Mouse (Mus musculus) forebrain, postnatal 0 days (tissue): Measurements from ENCODE around the gene Dnah6. TPM values are rescaled to one million over a fixed set of nuclear protein-coding genes. Genes with fewer than 3 reads are reported as not detected.

ENCODE experiments used
- ATAC-seq: fragments of 200-750 bp; cut with Nextera tagmentation; 2 replicates; pipeline ENCODE4 v1.8.0; 2017; ENCODE audit warnings: mild to moderate bottlenecking, moderate library complexity
- DNase-seq: peaks from one replicate; pipeline ENCODE4 v3.0.0-alpha.2; 2015
- H3K27ac ChIP-seq: fragments of 300-500 bp; sonication (generic); 2 replicates; pipeline ENCODE4 v1.5.1; 2014; ENCODE audit warnings: low read depth, mild to moderate bottlenecking, antibody characterized with exemption, low read length, moderate library complexity, mixed read lengths
- H3K27me3 ChIP-seq: fragments of 300-500 bp; sonication (generic); 2 replicates; pipeline ENCODE4 v1.6.1; 2014; ENCODE audit warnings: mild to moderate bottlenecking, low read length, mixed read lengths; ENCODE audit not compliant: insufficient read depth
- H3K36me3 ChIP-seq: fragments of 300-500 bp; sonication (generic); 2 replicates; pipeline ENCODE4 v1.6.1; 2014; ENCODE audit warnings: mild to moderate bottlenecking, moderate library complexity; ENCODE audit not compliant: insufficient read depth
- H3K4me1 ChIP-seq: fragments of 300-500 bp; sonication (generic); 2 replicates; pipeline ENCODE4 v1.6.1; 2014; ENCODE audit warnings: antibody characterized with exemption; ENCODE audit not compliant: insufficient read depth
- H3K4me2 ChIP-seq: fragments of 300-500 bp; sonication (generic); 2 replicates; pipeline ENCODE4 v1.6.1; 2014; ENCODE audit warnings: low read depth, mild to moderate bottlenecking, moderate library complexity
- H3K4me3 ChIP-seq: fragments of 300-500 bp; sonication (generic); 2 replicates; pipeline ENCODE4 v1.5.1; 2014; ENCODE audit warnings: low read depth, low read length, mixed read lengths
- H3K9ac ChIP-seq: fragments of 300-500 bp; sonication (generic); 2 replicates; pipeline ENCODE4 v1.6.1; 2014; ENCODE audit warnings: mild to moderate bottlenecking
- H3K9me3 ChIP-seq: fragments of 300-500 bp; sonication (generic); 2 replicates; pipeline ENCODE4 v1.6.1; 2016; ENCODE audit warnings: low read length
- CTCF ChIP-seq: sonication (generic); IDR thresholded peaks from 2 replicates; pipeline ENCODE4 v1.5.1; 2016; ENCODE audit warnings: antibody characterized with exemption, control low read depth, low read depth
- WGBS: fragments of 180-500 bp; shearing (Covaris S2); extraction: QIAGEN DNeasy Blood & Tissue Kit; methylation state at CpG from one replicate; pipeline ENCODE4 v1.1.7; 2014; 5-methylcytosine and 5-hydroxymethylcytosine counted together
- polyA plus RNA-seq: library from polyadenylated mRNA; unstranded; fragments of >200 nt; fragmentation: Nextera tagmentation; extraction: Ambion mirVana; gene quantifications from 2 replicates; pipeline ENCODE4 v1.2.1, GENCODE M21; 2015
- total RNA-seq: library from RNA; depleted of rRNA; stranded (reverse); fragments of >200 nt; gene quantifications from 2 replicates; pipeline ENCODE4 v1.2.3, GENCODE M21; 2014

Dnah6 gene
- total and polyA plus RNA-seq, 2 experiments from 2014 or later = 0.44 to 1.8 TPM

DNA sequence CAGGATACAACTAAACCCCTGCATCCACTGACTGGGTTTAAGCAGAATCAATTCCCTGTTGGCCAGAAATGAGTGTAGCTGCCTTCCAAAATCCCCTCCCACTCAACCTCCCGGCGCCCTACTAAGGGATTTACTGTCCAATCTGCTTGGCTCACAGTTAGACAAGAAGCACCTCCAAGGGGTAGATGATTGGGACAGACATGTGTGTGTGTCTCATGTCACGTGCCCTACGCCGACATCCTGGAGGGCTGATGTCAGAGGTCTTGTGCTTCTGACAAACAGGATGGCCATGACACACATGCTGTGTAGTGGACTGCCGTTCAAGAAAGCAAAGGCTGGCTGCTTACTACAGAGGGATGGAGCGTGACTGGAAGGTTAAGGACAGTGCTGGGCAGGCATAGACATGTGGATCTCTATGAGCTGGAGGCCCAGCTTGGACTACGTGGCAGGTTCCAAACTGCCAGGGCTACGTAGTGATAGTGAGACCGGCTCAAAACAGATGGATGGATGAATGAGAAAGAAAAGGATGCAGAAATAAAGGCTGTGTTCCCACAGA, 202.6 kb downstream of the Dnah6 start:
- no peak overlapping the region for H3K27ac ChIP-seq
- no peak for TF ChIP-seq CTCF
- ATAC-seq (no peak), DNase-seq (no peak)
- H3K9me3 ChIP-seq = no peaks in the 10 kb centered on the region
- H3K4me2 ChIP-seq = no peak overlapping the region
- no peaks in the 10 kb centered on the region for H3K4me1 ChIP-seq
- WGBS = 82% methylated on average over 10 of the region's 10 CpGs
- H3K4me3 ChIP-seq = no peak overlapping the region
- H3K36me3 ChIP-seq = no peaks in the 10 kb centered on the region
- H3K27me3 ChIP-seq = no peaks in the 10 kb centered on the region
- H3K9ac ChIP-seq = no peak overlapping the region

DNA sequence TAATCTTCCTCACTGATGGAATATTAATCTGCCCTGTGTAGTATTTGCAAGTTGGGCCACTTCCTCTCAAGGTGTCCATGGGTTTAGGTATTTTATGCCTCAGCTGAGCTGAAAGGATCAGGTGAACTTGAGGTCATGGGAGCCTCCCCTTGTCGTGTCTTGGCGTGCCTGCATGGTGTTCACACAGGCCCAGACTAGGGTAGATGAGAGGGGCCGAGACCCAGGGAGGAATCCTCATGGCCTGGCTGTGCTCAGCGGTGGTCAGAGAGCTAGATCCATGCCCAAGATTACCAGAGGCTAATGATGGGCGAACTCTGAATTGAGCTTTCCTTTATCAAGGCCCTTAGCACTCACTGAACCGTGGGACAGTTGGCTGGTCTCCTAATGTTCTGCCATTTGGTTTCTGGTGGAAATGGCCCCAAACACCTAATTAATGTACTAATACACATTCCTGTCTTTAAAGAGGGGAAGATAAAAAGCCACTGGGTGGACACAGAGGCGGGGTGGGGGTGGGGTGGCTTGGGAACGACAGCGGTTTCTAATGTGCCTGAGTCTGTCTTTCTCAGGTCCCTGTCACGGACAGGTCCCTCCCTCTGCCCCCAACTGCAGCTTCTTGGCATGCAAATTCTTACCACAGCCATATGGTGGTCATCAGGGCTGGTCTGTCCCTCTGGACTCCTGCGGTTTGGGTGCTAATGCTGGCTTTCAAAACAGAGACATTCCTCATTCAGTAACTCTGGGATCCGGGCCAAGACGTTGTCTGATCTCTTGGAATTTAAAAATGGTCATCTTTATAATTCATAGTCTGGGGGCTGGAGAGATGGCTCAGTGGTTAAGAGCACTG, 206.9 kb downstream of the Dnah6 start:
- H3K36me3 ChIP-seq = no peaks in the 10 kb centered on the region
- no peak overlapping the region for H3K4me3 ChIP-seq
- no peak overlapping the region for H3K27ac ChIP-seq
- no peaks in the 10 kb centered on the region for H3K9me3 ChIP-seq
- DNase-seq (no peak), ATAC-seq (no peak)
- no peaks in the 10 kb centered on the region for H3K27me3 ChIP-seq
- H3K4me2 ChIP-seq = no peak overlapping the region
- 43% methylated on average over 13 of the region's 13 CpGs for WGBS
- H3K4me1 ChIP-seq = no peaks in the 10 kb centered on the region
- TF ChIP-seq CTCF = no peak
- H3K9ac ChIP-seq = no peak overlapping the region

DNA sequence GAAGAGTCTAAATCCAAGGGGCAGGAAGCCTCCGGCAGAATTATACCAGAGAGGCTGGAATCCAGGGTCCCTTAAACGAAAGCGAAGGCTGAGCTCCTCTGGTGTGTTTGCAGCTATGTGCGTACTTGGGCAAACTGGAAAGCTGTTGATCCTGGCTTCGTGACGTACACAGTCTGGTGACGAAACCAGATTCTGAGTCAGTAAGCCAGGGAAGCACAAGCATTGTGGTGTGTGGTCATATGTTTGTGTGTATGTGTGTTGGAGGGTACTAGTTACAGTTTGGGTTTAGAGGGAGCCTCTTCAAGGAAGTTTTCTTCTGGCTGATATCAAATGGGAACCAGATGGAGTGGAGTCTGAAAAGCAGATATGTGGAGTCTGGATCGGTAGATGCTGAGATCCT, 208.5 kb downstream of the Dnah6 start:
- Histone ChIP-seq H3K4me3 (no peak overlapping the region), H3K9ac (no peak overlapping the region), H3K27ac (no peak overlapping the region), H3K9me3 (no peaks in the 10 kb centered on the region), H3K36me3 (no peaks in the 10 kb centered on the region), H3K27me3 (no peaks in the 10 kb centered on the region), H3K4me2 (no peak overlapping the region), H3K4me1 (no peaks in the 10 kb centered on the region)
- TF ChIP-seq CTCF = no peak
- ATAC-seq (peak; percentile 51), DNase-seq (peak; percentile 14)
- 76% methylated on average over 8 of the region's 8 CpGs for WGBS

DNA sequence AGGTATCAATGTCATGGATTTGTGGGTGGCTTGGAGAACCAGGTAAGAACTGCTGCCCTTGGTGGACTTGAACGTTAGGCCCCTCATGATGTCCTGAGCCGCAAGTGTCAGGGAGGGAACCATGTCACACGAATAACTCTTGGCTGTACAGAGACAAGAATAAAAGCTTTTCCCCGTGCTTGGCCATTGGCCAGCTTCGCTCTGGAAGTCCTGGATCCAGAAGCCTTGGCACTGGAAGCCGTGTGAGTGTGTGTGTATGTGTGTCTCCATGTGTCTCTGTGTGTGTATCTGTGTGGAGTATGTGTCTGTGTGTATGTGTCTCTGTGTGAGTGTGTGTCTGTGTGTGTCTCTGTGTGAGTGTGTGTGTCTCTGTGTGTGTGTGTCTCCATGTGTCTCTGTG, 209.6 kb downstream of the Dnah6 start:
- peak; percentile 25; the same call in 1 of the 2 replicates for ATAC-seq
- DNase-seq = peak; percentile 49
- Histone ChIP-seq H3K4me2 (no peak overlapping the region), H3K9ac (no peak overlapping the region), H3K4me3 (no peak overlapping the region), H3K27ac (no peak overlapping the region), H3K27me3 (no peaks in the 10 kb centered on the region), H3K4me1 (no peaks in the 10 kb centered on the region), H3K9me3 (no peaks in the 10 kb centered on the region), H3K36me3 (no peaks in the 10 kb centered on the region)
- TF ChIP-seq CTCF = no peak
- 45% methylated on average over 6 of the region's 6 CpGs for WGBS

DNA sequence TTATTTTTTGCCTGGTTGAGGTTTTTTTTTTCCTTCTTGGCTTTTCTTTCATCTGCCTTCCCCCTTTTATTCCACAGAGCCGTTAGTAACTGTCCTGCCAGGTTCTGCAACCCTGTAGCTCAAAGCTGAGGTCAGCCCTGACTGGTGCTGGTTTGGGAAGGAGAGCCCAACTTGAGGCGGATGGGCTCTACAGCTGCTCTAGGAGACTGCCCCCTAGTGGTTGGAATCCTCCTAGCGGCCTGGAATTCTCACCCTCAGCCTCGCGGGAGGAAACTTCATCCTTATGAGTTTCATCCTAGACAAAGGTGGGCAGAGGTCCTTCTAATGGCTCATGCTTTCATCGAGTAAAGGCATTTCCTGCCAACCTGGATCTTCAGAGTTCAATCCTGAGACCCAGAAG, 211.4 kb downstream of the Dnah6 start:
- H3K27me3 ChIP-seq = no peaks in the 10 kb centered on the region
- H3K4me1 ChIP-seq = no peaks in the 10 kb centered on the region
- peak; percentile 54 for TF ChIP-seq CTCF
- peak; percentile 6 for DNase-seq
- ATAC-seq = no peak
- no peaks in the 10 kb centered on the region for H3K9me3 ChIP-seq
- H3K36me3 ChIP-seq = no peaks in the 10 kb centered on the region
- H3K4me3 ChIP-seq = no peak overlapping the region
- H3K4me2 ChIP-seq = no peak overlapping the region
- H3K9ac ChIP-seq = no peak overlapping the region
- 39% methylated on average over 6 of the region's 6 CpGs for WGBS
- H3K27ac ChIP-seq = no peak overlapping the region

DNA sequence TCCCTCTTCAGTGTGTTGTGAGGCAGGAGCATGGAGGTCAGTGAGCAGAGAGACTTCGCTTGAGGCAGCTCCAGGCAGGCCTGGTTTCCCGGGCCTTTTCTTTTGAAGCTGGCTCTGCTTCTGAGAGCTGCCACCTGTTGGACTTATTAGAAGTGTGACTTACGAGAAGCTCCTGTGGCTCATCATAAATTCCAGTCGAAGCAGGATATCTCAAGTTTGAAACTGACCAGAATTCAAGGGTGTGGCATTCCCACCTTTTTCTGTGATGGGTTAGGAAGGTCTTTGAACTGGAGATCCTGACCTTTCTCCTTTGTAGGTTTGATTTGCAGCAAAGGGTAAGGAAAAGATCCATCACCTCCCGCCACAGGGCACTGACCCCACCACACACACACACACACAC, 217.8 kb downstream of the Dnah6 start:
- TF ChIP-seq CTCF = no peak
- no peak overlapping the region for H3K9ac ChIP-seq
- DNase-seq (no peak), ATAC-seq (no peak)
- WGBS = 91% methylated on average over 5 of the region's 5 CpGs
- H3K9me3 ChIP-seq = no peaks in the 10 kb centered on the region
- H3K4me1 ChIP-seq = no peaks in the 10 kb centered on the region
- no peaks in the 10 kb centered on the region for H3K36me3 ChIP-seq
- no peak overlapping the region for H3K4me3 ChIP-seq
- no peak overlapping the region for H3K27ac ChIP-seq
- no peak overlapping the region for H3K4me2 ChIP-seq
- H3K27me3 ChIP-seq = no peaks in the 10 kb centered on the region

DNA sequence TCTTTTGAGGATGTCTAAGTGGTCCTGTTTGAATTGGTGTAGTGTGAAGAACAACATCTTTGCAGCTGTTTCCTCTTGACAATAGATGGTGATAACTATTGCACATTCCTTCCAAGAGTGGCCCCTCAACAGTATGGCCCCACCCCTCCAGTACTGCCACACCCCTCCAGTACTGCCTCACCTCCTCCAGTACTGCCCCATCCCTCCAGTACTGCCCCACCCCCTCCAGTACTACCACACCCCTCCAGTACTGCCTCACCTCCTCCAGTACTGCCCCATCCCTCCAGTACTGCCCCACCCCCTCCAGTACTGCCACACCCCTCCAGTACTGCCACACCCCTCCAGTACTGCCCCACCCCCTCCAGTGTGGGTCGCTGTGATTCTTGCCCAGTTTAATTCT, 219.1 kb downstream of the Dnah6 start:
- Histone ChIP-seq H3K27ac (no peak overlapping the region), H3K9ac (no peak overlapping the region), H3K4me2 (no peak overlapping the region), H3K4me3 (no peak overlapping the region), H3K9me3 (no peaks in the 10 kb centered on the region), H3K4me1 (no peaks in the 10 kb centered on the region), H3K36me3 (no peaks in the 10 kb centered on the region), H3K27me3 (no peaks in the 10 kb centered on the region)
- ATAC-seq = no peak
- DNase-seq = no peak
- TF ChIP-seq CTCF = no peak
- WGBS = 41% methylated on average over 1 of the region's 1 CpGs
